Mouse (Mus musculus) thymus, postnatal 14 days (tissue): Measurements from ENCODE around the gene Zdhhc21.

Experiments used
- DNase-seq: peaks from one replicate; pipeline ENCODE4 v3.0.0; 2021

The Zdhhc21 gene

GRCm38 (mm10) chr4:82762430-82763119 is 97.2 kb downstream of the Zdhhc21 start:
- no peak for DNase-seq

DNA sequence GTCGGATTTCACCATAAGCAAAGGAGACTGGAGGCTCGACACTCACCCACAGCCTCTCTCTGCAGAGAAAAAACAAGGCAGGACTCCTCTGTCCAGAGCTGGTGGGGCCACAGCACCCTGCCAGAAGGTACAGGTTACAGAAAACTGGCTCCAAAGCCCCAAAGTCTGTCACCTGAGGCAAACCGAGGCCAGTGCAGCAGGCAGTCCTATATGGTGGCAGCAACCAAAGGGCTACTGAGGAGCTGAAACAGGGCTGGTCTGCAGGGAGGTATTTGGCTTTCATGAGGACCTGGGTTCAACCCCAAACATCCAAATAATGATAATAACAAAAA is 103.5 kb downstream of the Zdhhc21 start:
- DNase-seq: no peak

GRCm38 (mm10) chr4:82755616-82756294 is 104.0 kb downstream of the Zdhhc21 start:
- DNase-seq: no peak
